Mouse (Mus musculus) kidney, adult 10 weeks (tissue): ENCODE results near the gene Apol6. TPM values are rescaled to one million over a fixed set of nuclear protein-coding genes. Genes with fewer than 3 reads are reported as not detected.

Experiments
- polyA plus RNA-seq: library from polyadenylated mRNA; stranded (reverse); fragments of 350-450 nt; fragmentation: Illumina TruSeq; extraction: RNeasy Lipid Tissue Mini Kit (QIAGEN cat#74804); gene quantifications from one replicate; pipeline ENCODE4 v1.2.3, GENCODE M21; 2014; ENCODE audit warnings: low read depth, low replicate concordance

Apol6 gene
- polyA plus RNA-seq: not detected

GRCm38 (mm10) chr15:77044597-77045320 lies at the start of gene Apol6:
Gene Apol6 (plus strand): TSS chr15:77044729.

GRCm38 (mm10) chr15:77050570-77050969 lies 6.0 kb downstream of the Apol6 start, which contains the start of gene Mb:
Gene Mb (minus strand): TSS chr15:77050670.

Other genes starting within 250 kb of the Apol6 start
- gene Zfp251, start 173.3 kb upstream of the Apol6 start, polyA plus RNA-seq: 7.9 TPM
- 9.9 TPM for gene Zfp7, start 165.5 kb upstream of the Apol6 start, polyA plus RNA-seq
- gene Gm49527, start 165.4 kb upstream of the Apol6 start, polyA plus RNA-seq: not detected
- 0.44 TPM for gene Zfp647, start 119.3 kb upstream of the Apol6 start, polyA plus RNA-seq
- 5.9 TPM for gene 1110038F14Rik, start 96.2 kb upstream of the Apol6 start, polyA plus RNA-seq
- gene Mb, start 5.9 kb downstream of the Apol6 start, polyA plus RNA-seq: not detected